Mouse (Mus musculus) myocyte (in vitro differentiated cells): ENCODE measurements around the gene Gm4969.

Source experiments
- MAX ChIP-seq: IDR thresholded peaks from one replicate; pipeline ENCODE4 v1.6.1; 2011; ENCODE audit warnings: low read depth, mild to moderate bottlenecking, control low read depth
- POLR2AphosphoS2 ChIP-seq: IDR thresholded peaks from one replicate; pipeline ENCODE4 v1.6.1; 2011; ENCODE audit warnings: low read depth, control low read depth; ENCODE audit not compliant: insufficient read length

GRCm38 (mm10) chr7:19084921-19085473 is 33.2 kb downstream of the Gm4969 start:
- TF ChIP-seq POLR2AphosphoS2 (peak; percentile 63), MAX (no peak)
